Mouse (Mus musculus) neural tube, embryonic 10.5 days (tissue): ENCODE data around the gene Olfr1270.
"Not testable (repeated sequence)": the region's sequence is repeated elsewhere in the genome, so short reads cannot be mapped to it uniquely, and the experiment has no call there.

Experiments used
- DNase-seq: peaks from one replicate; pipeline ENCODE4 v3.0.0-alpha.2; 2017; ENCODE audit warnings: low spot score; ENCODE audit errors: extremely low spot score

The Olfr1270 gene

GRCm38 (mm10) chr2:90152991-90153390 is at the start of gene Olfr1270:
TSS of gene Olfr1270 (minus strand) at chr2:90153091.
- no peak for DNase-seq

GRCm38 (mm10) chr2:90199606-90200005 is 46.7 kb upstream of the Olfr1270 start:
- DNase-seq, result not testable (repeated sequence)

- DNase-seq, result not testable (repeated sequence)
Observed at GRCm38 (mm10) chr2:90195285-90195684, 42.4 kb upstream of the Olfr1270 start.

GRCm38 (mm10) chr2:90194750-90195149 is 41.9 kb upstream of the Olfr1270 start:
- DNase-seq, result not testable (repeated sequence)

GRCm38 (mm10) chr2:90187082-90187481 is 34.2 kb upstream of the Olfr1270 start:
- DNase-seq, result not testable (repeated sequence)

GRCm38 (mm10) chr2:90186082-90186481 is 33.2 kb upstream of the Olfr1270 start:
- DNase-seq, result not testable (repeated sequence)

GRCm38 (mm10) chr2:90153916-90154315 is 1.0 kb upstream of the Olfr1270 start:
- DNase-seq, result no peak

GRCm38 (mm10) chr2:90142196-90142595 is 10.7 kb downstream of the Olfr1270 start, which contains the start of gene Olfr32:
TSS of gene Olfr32 (minus strand) at chr2:90142296.
- DNase-seq, result no peak

GRCm38 (mm10) chr2:90121312-90121711 is 31.6 kb downstream of the Olfr1270 start, which contains the start of gene Olfr1269:
TSS of gene Olfr1269 (minus strand) at chr2:90121412.
- DNase-seq, result no peak
